Mouse (Mus musculus) stomach, postnatal 0 days (tissue): Measurements from ENCODE around the gene Sept1. TPM values are rescaled to one million over a fixed set of nuclear protein-coding genes. Genes with fewer than 3 reads are reported as not detected.

Source experiments
- ATAC-seq: fragments of 200-750 bp; cut with Nextera tagmentation; 2 replicates; pipeline ENCODE4 v1.8.0; 2017; ENCODE audit not compliant: low FRiP score, low TSS enrichment
- DNase-seq: peaks from one replicate; pipeline ENCODE4 v3.0.0-alpha.2; 2016; ENCODE audit warnings: low spot score
- H3K27ac ChIP-seq: fragments of 300-500 bp; sonication (generic); replicated peaks from 2 replicates; pipeline ENCODE4 v1.5.1; 2014; ENCODE audit warnings: mild to moderate bottlenecking, control low read depth
- H3K27me3 ChIP-seq: fragments of 300-500 bp; sonication (generic); 2 replicates; pipeline ENCODE4 v1.6.1; 2014; ENCODE audit warnings: low read length; ENCODE audit not compliant: control insufficient read depth, insufficient read depth
- H3K36me3 ChIP-seq: fragments of 300-500 bp; sonication (generic); 2 replicates; pipeline ENCODE4 v1.6.1; 2014; ENCODE audit warnings: low read length, mixed read lengths; ENCODE audit not compliant: control insufficient read depth, insufficient read depth
- H3K4me1 ChIP-seq: fragments of 300-500 bp; sonication (generic); replicated peaks from 2 replicates; pipeline ENCODE4 v1.6.1; 2014; ENCODE audit warnings: antibody characterized with exemption; ENCODE audit not compliant: control insufficient read depth, insufficient read depth
- H3K4me2 ChIP-seq: fragments of 300-500 bp; sonication (generic); replicated peaks from 2 replicates; pipeline ENCODE4 v1.6.1; 2014; ENCODE audit warnings: low read depth, mild to moderate bottlenecking, control low read depth, moderate library complexity
- H3K4me3 ChIP-seq: fragments of 300-500 bp; sonication (generic); 2 replicates; pipeline ENCODE4 v1.5.1; 2014; ENCODE audit warnings: low read depth, low read length, control low read depth
- H3K9ac ChIP-seq: fragments of 300-500 bp; sonication (generic); 2 replicates; pipeline ENCODE4 v1.6.1; 2014; ENCODE audit warnings: mild to moderate bottlenecking, low read length, control low read depth, mixed read lengths
- H3K9me3 ChIP-seq: fragments of 300-500 bp; sonication (generic); 2 replicates; pipeline ENCODE4 v1.6.1; 2016; ENCODE audit warnings: low read length; ENCODE audit not compliant: control insufficient read depth
- CTCF ChIP-seq: IDR thresholded peaks from 2 replicates; pipeline ENCODE4 v1.5.1; 2016; ENCODE audit warnings: antibody characterized with exemption, low read depth, mild to moderate bottlenecking, moderate library complexity
- EP300 ChIP-seq: optimal IDR thresholded peaks from 2 replicates; pipeline ENCODE3; 2016; ENCODE audit warnings: antibody characterized with exemption
- WGBS: fragments of 180-500 bp; shearing (Covaris S2); extraction: QIAGEN DNeasy Blood & Tissue Kit; methylation state at CpG from one replicate; pipeline ENCODE4 v1.1.7; 2014; 5-methylcytosine and 5-hydroxymethylcytosine counted together
- polyA plus RNA-seq: library from polyadenylated mRNA; unstranded; fragments of >200 nt; fragmentation: Nextera tagmentation; extraction: Ambion mirVana; gene quantifications from 2 replicates; pipeline ENCODE4 v1.2.1, GENCODE M21; 2015

The Sept1 gene
- 7.0 and 7.9 TPM in 2 replicates for polyA plus RNA-seq

- peak within 1 kb of the TSS; percentile 96 for H3K27ac ChIP-seq
- H3K36me3 ChIP-seq = peaks cover 22% of the 10 kb centered on the region
- H3K4me1 ChIP-seq = no peaks in the 10 kb centered on the region
- no peaks in the 10 kb centered on the region for H3K9me3 ChIP-seq
- WGBS = under 1% methylated on average over 64 of the region's 64 CpGs
- peak within 1 kb of the TSS; percentile 79 for H3K4me2 ChIP-seq
- no peaks in the 10 kb centered on the region for H3K27me3 ChIP-seq
- TF ChIP-seq EP300 (peak; percentile 53), CTCF (peak; percentile 25; the same call in 1 of the 2 replicates)
- ATAC-seq (peak; percentile 90), DNase-seq (peak; percentile 93)
- peak within 1 kb of the TSS; percentile 80 for H3K4me3 ChIP-seq
- peak within 1 kb of the TSS; percentile 87 for H3K9ac ChIP-seq
Measured at GRCm38 (mm10) chr7:127232622-127233367, at the start of gene Sept1, which contains the start of gene Zfp553. TSS of gene Sept1 (minus strand) at chr7:127233130. TSS of gene Zfp553 (plus strand) at chr7:127233061.

- H3K27me3 ChIP-seq = no peaks in the 10 kb centered on the region
- no peak overlapping the region for H3K4me2 ChIP-seq
- H3K36me3 ChIP-seq = no peaks in the 10 kb centered on the region
- TF ChIP-seq CTCF = no peak
- TF ChIP-seq EP300 = no peak
- H3K9me3 ChIP-seq = no peaks in the 10 kb centered on the region
- H3K4me3 ChIP-seq = no peak overlapping the region
- no peaks in the 10 kb centered on the region for H3K4me1 ChIP-seq
- ATAC-seq = no peak
- DNase-seq = no peak
- WGBS = 73% methylated on average over 2 of the region's 2 CpGs
- no peak overlapping the region for H3K9ac ChIP-seq
- no peak overlapping the region for H3K27ac ChIP-seq
Measured at GRCm38 (mm10) chr7:127282190-127282589, 49.3 kb upstream of the Sept1 start.

GRCm38 (mm10) chr7:127281114-127281513 lies 48.2 kb upstream of the Sept1 start:
- no peaks in the 10 kb centered on the region for H3K36me3 ChIP-seq
- DNase-seq (no peak), ATAC-seq (no peak)
- no peak overlapping the region for H3K4me2 ChIP-seq
- no peak for TF ChIP-seq EP300
- no peak for TF ChIP-seq CTCF
- no peak overlapping the region for H3K9ac ChIP-seq
- H3K27me3 ChIP-seq = no peaks in the 10 kb centered on the region
- WGBS = 30% methylated on average over 4 of the region's 4 CpGs
- H3K27ac ChIP-seq = no peak overlapping the region
- no peak overlapping the region for H3K4me3 ChIP-seq
- no peaks in the 10 kb centered on the region for H3K9me3 ChIP-seq
- no peaks in the 10 kb centered on the region for H3K4me1 ChIP-seq

- no peaks in the 10 kb centered on the region for H3K27me3 ChIP-seq
- H3K36me3 ChIP-seq = no peaks in the 10 kb centered on the region
- H3K4me2 ChIP-seq = no peak overlapping the region
- H3K4me3 ChIP-seq = no peak overlapping the region
- no peak overlapping the region for H3K9ac ChIP-seq
- no peak for ATAC-seq
- H3K4me1 ChIP-seq = no peaks in the 10 kb centered on the region
- H3K9me3 ChIP-seq = no peaks in the 10 kb centered on the region
- 60% methylated on average over 3 of the region's 3 CpGs for WGBS
- no peak overlapping the region for H3K27ac ChIP-seq
- TF ChIP-seq CTCF = no peak
- no peak for TF ChIP-seq EP300
- no peak for DNase-seq
Measured at GRCm38 (mm10) chr7:127280092-127280491, 47.2 kb upstream of the Sept1 start.

- H3K27me3 ChIP-seq = no peaks in the 10 kb centered on the region
- no peak overlapping the region for H3K4me3 ChIP-seq
- H3K27ac ChIP-seq = no peak overlapping the region
- 21% methylated on average over 8 of the region's 8 CpGs for WGBS
- TF ChIP-seq CTCF (peak; percentile 79), EP300 (no peak)
- no peak overlapping the region; the same call in 1 of the 2 replicates for H3K9ac ChIP-seq
- H3K9me3 ChIP-seq = no peaks in the 10 kb centered on the region
- DNase-seq = peak; percentile 70
- no peak overlapping the region for H3K4me2 ChIP-seq
- H3K36me3 ChIP-seq = no peaks in the 10 kb centered on the region
- no peaks in the 10 kb centered on the region for H3K4me1 ChIP-seq
- ATAC-seq = peak; percentile 55; the same call in 1 of the 2 replicates
Measured at GRCm38 (mm10) chr7:127278311-127278710, 45.4 kb upstream of the Sept1 start.

GRCm38 (mm10) chr7:127276519-127276961 lies 43.6 kb upstream of the Sept1 start:
- H3K4me2 ChIP-seq = no peak overlapping the region
- no peak overlapping the region for H3K9ac ChIP-seq
- H3K4me1 ChIP-seq = no peaks in the 10 kb centered on the region
- H3K4me3 ChIP-seq = no peak overlapping the region
- H3K27me3 ChIP-seq = no peaks in the 10 kb centered on the region
- H3K9me3 ChIP-seq = no peaks in the 10 kb centered on the region
- ATAC-seq (peak; percentile 40), DNase-seq (peak; percentile 49)
- H3K27ac ChIP-seq = peak overlapping the region; percentile 53; the same call in 1 of the 2 replicates
- 0 out of 2 replicates have a peak, but pooled peaks cover under 1% of the 10 kb centered on the region for H3K36me3 ChIP-seq
- TF ChIP-seq EP300 (no peak), CTCF (no peak)
- 44% methylated on average over 5 of the region's 5 CpGs for WGBS
